Mouse (Mus musculus) gastrocnemius, postnatal 4 days (tissue): ENCODE results near the gene 2810459M11Rik. TPM values are rescaled to one million over a fixed set of nuclear protein-coding genes. Genes with fewer than 3 reads are reported as not detected.

Experiments used
- DNase-seq, 2 experiments: peaks; one replicate each; pipeline ENCODE4 v3.0.0; 2021 to 2022; ENCODE audit warnings: low spot score in 2 of 2, mixed read lengths in 2 of 2
- total RNA-seq, 2 experiments: library from RNA; stranded (reverse); gene quantifications; 2 replicates each; pipeline ENCODE4 v1.2.3; 2021

Gene 2810459M11Rik
- total RNA-seq, 2 experiments from 2014 or later = 0.23 to 0.27 TPM

DNA sequence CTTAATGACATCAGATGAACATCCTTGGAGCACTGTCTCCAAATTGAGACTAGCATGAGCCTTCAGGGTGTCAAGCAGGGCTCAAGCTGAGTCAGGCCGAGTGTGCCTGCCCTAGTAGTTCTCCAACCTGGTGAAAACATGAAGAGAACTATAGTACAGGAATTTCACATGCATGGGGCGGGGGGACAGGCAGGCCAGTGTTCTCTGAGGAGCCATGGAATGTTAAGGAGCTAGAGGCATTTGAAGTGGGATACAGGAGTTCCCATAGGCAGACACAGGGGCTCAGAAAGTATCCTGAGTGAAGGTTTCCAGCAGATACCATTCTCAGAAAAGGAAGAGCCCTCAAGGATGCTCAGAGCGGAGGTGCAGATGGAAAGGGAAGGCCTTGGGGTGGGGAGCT is 3.1 kb downstream of the 2810459M11Rik start:
- no peak for DNase-seq

DNA sequence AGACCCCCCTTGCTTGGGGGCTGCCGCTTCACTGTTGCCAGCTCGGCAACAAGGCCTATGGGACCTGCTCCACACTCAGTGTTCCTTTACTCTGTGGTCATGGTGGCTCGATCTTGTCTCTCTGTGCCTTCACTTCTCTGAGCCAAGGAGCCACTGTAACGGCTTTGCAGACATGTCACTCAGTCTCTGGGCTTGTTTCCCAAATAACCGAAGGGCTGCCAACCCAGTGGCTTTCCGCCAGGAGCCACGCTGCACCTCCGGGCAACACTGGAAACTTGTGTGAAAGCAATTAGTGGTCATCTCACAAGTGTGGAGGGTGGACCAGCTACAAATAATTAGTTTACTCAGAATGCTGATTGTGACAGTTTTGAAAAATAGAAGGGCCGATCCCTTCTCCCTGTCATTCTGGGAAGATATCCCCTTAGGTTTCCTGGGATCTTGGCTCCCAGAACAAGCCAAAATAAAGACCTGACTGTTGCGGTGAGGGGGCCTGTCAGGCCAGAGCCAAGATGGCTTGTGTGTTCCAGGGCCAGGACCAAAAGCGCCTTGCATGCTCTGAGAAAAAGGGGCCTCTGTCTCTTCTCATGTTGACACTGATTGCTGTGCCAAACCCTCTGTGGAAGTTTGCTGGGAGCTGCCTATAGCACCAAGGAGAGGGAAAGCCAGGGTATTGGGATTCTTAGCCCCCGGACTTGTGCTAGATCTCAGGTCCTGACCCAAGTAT is 7.7 kb downstream of the 2810459M11Rik start:
- DNase-seq = peak in 1 of 2 experiments; percentile 34

DNA sequence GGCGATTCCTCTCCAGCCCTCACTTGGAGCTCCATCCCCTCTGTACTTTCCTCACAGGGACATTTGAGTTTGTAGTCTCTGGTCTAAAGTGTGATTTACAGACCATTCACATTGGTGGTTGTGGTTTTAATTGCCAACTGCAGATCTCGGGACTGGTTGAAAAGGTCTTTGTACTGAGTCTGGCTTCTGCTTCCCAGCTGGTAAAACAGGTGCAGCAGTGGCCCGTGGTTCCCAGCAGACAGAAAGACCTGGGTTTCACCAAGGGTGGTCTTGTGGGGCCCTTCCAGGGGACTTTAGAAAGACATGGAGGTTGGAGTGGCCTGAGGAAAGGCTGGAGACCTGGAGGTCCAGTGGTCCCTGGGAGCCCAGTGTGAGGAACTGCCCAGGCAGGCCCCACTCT is 9.3 kb downstream of the 2810459M11Rik start:
- no peak for DNase-seq

GRCm38 (mm10) chr1:86056284-86056683 is 10.6 kb downstream of the 2810459M11Rik start:
- no peak for DNase-seq

- DNase-seq = peak; percentile 70 to 91
These were observed 13.4 kb downstream of the 2810459M11Rik start for GRCm38 (mm10) chr1:86058856-86059769.

- DNase-seq = no peak
These were observed 16.9 kb downstream of the 2810459M11Rik start for GRCm38 (mm10) chr1:86062523-86062922.

- DNase-seq = peak; percentile 67 to 86
These were observed 18.8 kb downstream of the 2810459M11Rik start, which contains the start of gene Psmd1 for GRCm38 (mm10) chr1:86064271-86064991. Psmd1 (plus strand) TSS chr1:86064387.

- DNase-seq = no peak
These were observed 30.9 kb downstream of the 2810459M11Rik start for GRCm38 (mm10) chr1:86076565-86076964.

DNA sequence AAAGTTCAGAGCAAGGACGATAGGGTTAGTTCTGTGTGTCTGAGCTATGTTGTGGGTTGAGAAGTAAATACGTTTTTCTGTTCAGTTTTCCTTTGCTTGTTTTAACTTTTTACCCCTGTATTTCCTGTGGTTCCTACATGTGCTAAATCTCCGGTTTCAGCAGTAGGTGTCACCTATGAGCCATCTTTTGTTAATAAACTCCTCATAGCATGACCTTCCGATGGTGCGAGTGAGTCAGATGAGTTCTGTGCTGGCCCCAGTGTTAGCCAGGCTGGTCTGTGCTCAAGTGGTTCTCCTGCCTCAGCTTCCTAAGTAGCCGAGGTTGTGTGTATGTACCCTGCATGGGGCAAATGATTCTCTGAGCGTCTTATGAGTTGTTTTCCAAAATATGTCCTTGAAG is 48.8 kb downstream of the 2810459M11Rik start:
- no peak for DNase-seq

DNA sequence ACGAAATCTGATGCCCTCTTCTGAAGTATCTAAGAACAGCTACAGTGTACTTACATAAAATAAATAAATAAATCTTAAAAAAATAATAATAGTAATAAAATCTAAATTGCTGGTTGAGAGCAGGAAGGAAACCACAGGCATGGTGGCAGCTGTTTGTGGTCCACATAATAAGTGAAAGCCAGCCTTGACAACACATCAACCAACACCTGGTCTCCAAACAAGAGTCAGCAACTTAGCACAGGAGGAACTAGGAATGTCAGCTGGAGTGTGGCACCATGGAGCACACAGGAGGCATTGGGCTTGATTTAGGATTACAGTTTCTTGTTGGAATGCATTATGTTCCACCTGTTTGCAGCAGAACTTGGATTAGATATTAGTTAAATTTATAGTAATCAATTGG is 59.4 kb downstream of the 2810459M11Rik start:
- no peak for DNase-seq

Other genes with a start within 250 kb of the 2810459M11Rik start
- 10 to 100 TPM; 79.6 to 80.8 TPM for gene Itm2c, start 151.6 kb upstream of the 2810459M11Rik start, total RNA-seq
- gene 4933407L21Rik, start 117.4 kb upstream of the 2810459M11Rik start, total RNA-seq = under 1 TPM; 0.39 to 0.96 TPM
- gene Gpr55, start 84.9 kb upstream of the 2810459M11Rik start, total RNA-seq = not detected
- gene Spata3, start 29.0 kb upstream of the 2810459M11Rik start, total RNA-seq = not detected
- 100 to 1,000 TPM; 120 to 139 TPM for gene Psmd1, start 18.5 kb downstream of the 2810459M11Rik start, total RNA-seq
- 1 to 10 TPM; 1.2 TPM for gene Htr2b, start 66.1 kb downstream of the 2810459M11Rik start, total RNA-seq
- gene Gm21972, start 87.8 kb downstream of the 2810459M11Rik start, total RNA-seq = 1 to 10 TPM in 1 of 2 experiments, not detected in 1; 1.3 TPM
- gene Armc9, start 108.9 kb downstream of the 2810459M11Rik start, total RNA-seq = 1 to 10 TPM; 5.4 to 9.1 TPM